Mouse (Mus musculus): ENCODE results near the gene Rhbdl1.
"Not testable (repeated sequence)": the region's sequence is repeated elsewhere in the genome, so short reads cannot be mapped to it uniquely, and the experiment has no call there.

Rhbdl1 gene

DNA sequence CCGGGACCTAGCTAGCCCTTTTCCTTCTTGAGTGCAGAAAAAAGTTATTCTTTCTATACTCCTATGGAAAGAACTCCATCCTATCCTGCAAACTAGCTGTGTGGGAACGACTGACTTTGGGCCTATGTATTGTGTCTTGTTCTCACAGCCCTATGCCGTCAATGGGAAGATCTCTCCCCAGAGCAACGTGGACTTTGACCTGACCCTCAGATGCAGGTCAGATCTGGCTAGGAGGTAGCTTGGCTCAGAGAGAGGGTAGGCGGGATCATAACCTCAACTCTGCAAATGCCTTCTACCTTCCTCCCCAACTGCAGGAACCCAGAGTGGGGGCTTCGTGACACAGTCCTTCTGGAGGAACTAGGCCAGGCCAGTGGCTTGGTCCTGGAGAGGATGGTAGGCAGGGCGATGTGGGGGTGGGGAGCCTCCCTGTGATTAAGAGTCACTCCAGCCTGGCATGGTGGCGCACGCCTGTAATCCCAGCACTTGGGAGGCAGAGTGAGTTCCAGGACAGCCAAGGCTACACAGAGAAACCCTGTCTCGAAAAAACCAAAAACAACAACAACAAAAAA, 39.3 kb upstream of the Rhbdl1 start:
- CTCF ChIA-PET, result interaction anchor here in 2 of 4 experiments (0.6 to 2.0 kb wide), 5 partner anchors 8 to 1260 kb away, joined by 3 to 6 read pairs (median 4); no protein-coding TSS in a partner anchor
- POLR2A ChIA-PET, result interaction anchor here in 2 of 4 experiments (0.5 to 5.8 kb wide), 7 partner anchors 9 to 233 kb away, joined by 3 to 45 read pairs (median 3); partner anchors contain the start of genes Mcrip2 (in 2 of the 2) and Stub1 (in 1 of the 2)

DNA sequence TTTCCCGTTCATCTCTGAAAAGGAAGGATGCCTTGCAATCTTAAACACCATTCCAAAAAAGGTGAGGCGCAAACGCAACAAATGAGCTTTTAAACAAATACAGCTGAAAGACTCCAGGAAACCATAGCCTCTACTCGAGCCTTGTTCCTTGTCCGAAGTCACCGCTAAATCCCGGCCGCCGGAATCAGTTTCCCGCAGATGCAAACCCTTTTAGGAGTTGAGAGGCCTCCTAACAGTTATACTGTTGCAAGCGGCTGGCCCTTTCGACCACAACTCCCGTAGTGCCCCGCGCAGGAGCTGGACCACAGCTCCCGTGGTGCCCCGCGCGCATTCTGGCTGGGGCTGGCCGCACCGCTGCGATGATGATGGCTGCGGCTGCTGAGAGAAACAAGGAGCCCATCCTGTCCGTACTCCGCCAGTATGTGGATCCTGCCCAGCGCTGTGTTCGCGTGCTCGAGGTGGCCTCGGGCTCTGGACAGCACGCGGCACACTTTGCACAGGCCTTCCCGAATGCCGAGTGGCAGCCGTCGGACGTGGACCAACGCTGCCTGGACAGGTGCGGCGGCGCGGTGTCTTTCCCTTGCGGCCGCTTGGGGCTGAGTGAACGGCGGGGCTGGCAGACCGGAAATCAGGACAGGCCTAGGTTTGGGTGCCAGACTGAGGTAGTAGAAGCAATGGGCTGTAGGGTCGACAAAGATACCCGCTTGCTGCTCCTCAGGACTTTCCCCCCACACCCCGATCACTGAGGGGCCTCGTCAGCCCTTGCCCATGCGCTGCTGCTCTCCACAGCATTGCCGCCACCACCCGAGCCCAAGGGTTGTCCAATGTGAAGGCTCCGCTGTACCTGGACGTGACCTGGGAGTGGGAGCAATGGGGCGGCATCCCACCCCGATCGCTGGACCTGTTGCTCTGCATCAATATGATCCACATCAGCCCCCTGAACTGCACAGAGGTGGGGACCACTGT, 38.4 kb upstream of the Rhbdl1 start:
- CTCF ChIA-PET, result interaction anchor here in 3 of 4 experiments (0.6 to 1.9 kb wide), 9 partner anchors 9 to 1334 kb away, joined by 3 to 5 read pairs (median 3); partner anchors contain the start of genes Dusp1 (in 1 of the 3) and Stub1 (in 1 of the 3)
- POLR2A ChIA-PET, result interaction anchor here in 3 of 4 experiments (0.5 to 5.0 kb wide), 22 partner anchors 8 to 238 kb away, joined by 3 to 37 read pairs (median 4); partner anchors contain the start of genes Stub1 (in 3 of the 3), Jmjd8 (in 2 of the 3), Wdr90 (in 2 of the 3) and Capn15 (in 1 of the 3)

DNA sequence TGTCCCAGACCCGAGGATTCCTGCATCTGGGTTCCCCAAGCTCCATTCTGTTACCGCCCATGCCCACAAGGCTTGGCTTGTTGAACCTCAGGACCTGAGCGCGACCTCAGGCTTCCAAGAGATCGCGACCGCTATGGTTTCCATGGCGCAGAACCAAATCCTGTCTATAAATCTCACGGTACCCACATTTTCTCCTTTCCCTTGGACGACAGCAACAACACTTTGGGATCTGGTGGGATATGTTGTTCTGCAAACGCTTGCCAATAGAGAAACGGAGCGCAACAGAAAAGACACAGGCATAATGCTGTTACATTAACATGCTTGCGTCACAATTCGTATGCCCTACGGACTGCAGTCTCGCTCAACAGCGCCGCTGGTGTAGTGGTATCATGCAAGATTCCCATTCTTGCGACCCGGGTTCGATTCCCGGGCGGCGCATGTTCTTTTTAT, 37.7 kb upstream of the Rhbdl1 start, which contains the start of gene Mettl26:
TSS of gene Mettl26 (plus strand) at position 354 of the 450 bp plus-strand sequence.
- ChIA-PET CTCF (interaction anchor here in 3 of 4 experiments (0.6 to 1.9 kb wide), 8 partner anchors 9 to 1334 kb away, joined by 3 to 5 read pairs (median 4); partner anchors contain the start of gene Stub1 (in 1 of the 3)), POLR2A (interaction anchor here in 3 of 4 experiments (0.7 to 2.6 kb wide), 27 partner anchors 8 to 304 kb away, joined by 3 to 18 read pairs (median 4); partner anchors contain the start of genes Stub1 (in 3 of the 3), Jmjd8 (in 2 of the 3), Sox8 (in 2 of the 3) and Wdr90 (in 2 of the 3))

GRCm38 (mm10) chr17:25874148-25874720, 37.1 kb upstream of the Rhbdl1 start:
- ChIA-PET POLR2A (interaction anchor here in 3 of 4 experiments (0.7 to 2.6 kb wide), 25 partner anchors 8 to 304 kb away, joined by 3 to 18 read pairs (median 4); partner anchors contain the start of genes Stub1 (in 3 of the 3), Sox8 (in 2 of the 3), Wdr90 (in 2 of the 3) and Chtf18 (in 1 of the 3)), CTCF (interaction anchor here in 3 of 4 experiments (0.6 to 1.9 kb wide), 9 partner anchors 9 to 1335 kb away, joined by 3 to 8 read pairs (median 4); partner anchors contain the start of genes Narfl (in 1 of the 3) and Stub1 (in 1 of the 3))

DNA sequence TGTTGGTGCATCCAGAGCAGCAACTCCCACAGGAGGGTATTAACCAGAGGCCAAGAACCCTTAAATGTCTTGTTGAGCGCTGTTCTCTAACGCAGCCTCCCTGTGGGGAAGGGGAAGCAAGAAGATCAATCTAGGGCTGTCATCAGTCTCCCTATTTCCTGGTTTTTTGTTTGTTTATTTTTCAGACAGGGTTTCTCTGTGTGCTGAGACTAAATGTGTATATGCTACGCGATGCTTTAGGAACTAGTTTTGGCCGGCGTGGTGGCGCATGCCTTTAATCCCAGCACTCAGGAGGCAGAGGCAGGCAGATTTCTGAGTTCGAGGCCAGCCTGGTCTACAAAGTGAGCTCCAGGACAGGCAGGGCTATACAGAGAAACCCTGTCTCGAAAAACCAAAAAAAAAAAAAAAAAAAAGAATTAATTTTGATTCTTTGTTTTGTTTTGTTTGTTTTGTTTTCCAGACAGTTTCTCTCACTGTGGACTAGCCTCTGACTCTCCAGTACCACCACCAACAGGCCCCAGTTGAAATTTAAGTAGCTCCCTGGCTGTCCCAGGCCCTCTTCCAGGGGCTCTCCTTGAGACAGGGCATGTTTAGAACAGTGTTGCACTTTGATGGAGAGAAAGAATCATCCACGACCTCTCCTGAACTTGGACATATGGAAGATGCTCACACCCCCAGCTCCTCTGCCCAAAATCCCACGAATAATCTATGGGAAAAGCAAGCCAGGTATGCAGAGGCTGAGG, 36.5 kb upstream of the Rhbdl1 start:
- POLR2A ChIA-PET, result interaction anchor here in 3 of 4 experiments (0.6 to 2.6 kb wide), 18 partner anchors 9 to 303 kb away, joined by 3 to 18 read pairs (median 3); partner anchors contain the start of genes Sox8 (in 2 of the 3), Stub1 (in 2 of the 3), Wdr90 (in 2 of the 3) and Chtf18 (in 1 of the 3)
- CTCF ChIA-PET, result interaction anchor here in 3 of 4 experiments (0.7 to 1.8 kb wide), 8 partner anchors 10 to 667 kb away, joined by 3 to 8 read pairs (median 4); partner anchors contain the start of gene Narfl (in 1 of the 3)

GRCm38 (mm10) chr17:25872676-25873075, 35.6 kb upstream of the Rhbdl1 start:
- POLR2A ChIA-PET, result interaction anchor here in 1 of 4 experiments (0.5 kb wide), 1 partner anchor 366 kb away, joined by 3 read pairs; no protein-coding TSS in a partner anchor

GRCm38 (mm10) chr17:25871566-25871965, 34.5 kb upstream of the Rhbdl1 start:
- POLR2A ChIA-PET, result interaction anchor here in 3 of 4 experiments (1.1 to 1.6 kb wide), 5 partner anchors 7 to 39 kb away, joined by 3 to 6 read pairs (median 4); partner anchors contain the start of genes Stub1 (in 1 of the 3) and Wdr90 (in 1 of the 3)

More at GRCm38 (mm10) chr17:25872676-25873075, 35.6 kb upstream of the Rhbdl1 start:
- CTCF ChIA-PET, result interaction anchor here in 1 of 4 experiments (1.8 kb wide), 1 partner anchor 139 kb away, joined by 4 read pairs; no protein-coding TSS in a partner anchor

GRCm38 (mm10) chr17:25869954-25870353, 32.9 kb upstream of the Rhbdl1 start:
- CTCF ChIA-PET, result interaction anchor here in 1 of 4 experiments (1.4 kb wide), 1 partner anchor 9 kb away, joined by 4 read pairs; no protein-coding TSS in a partner anchor
- POLR2A ChIA-PET, result interaction anchor here in 3 of 4 experiments (1.3 to 4.5 kb wide), 8 partner anchors 8 to 51 kb away, joined by 3 to 41 read pairs (median 8); partner anchors contain the start of genes Stub1 (in 3 of the 3) and Wfikkn1 (in 1 of the 3)

More at GRCm38 (mm10) chr17:25871566-25871965, 34.5 kb upstream of the Rhbdl1 start:
- CTCF ChIA-PET, result not testable (repeated sequence)

DNA sequence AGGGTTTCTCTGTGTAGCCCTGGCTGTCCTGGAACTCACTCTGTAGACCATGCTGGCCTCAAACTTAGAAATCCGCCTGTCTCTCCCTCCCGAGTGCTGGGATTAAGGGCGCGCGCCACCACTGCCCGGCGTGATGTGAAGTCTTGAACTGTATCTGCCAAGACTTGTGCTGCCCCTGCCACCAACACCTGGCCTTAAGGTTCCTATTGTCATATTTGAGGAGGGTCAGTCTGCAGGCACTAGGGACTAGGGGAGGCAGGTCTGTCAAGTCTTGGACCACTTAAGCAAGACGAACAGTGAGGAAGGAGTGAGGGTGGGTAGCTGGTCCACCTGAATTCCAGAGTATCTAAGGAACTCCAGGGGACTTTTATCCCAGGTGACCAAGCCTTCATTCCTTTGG, 32.4 kb upstream of the Rhbdl1 start:
- ChIA-PET POLR2A (interaction anchor here (0.8 to 4.5 kb wide), 18 partner anchors 9 to 113 kb away, joined by 3 to 45 read pairs (median 6); partner anchors contain the start of genes Stub1 (in 3 of the 4), Wfikkn1 (in 3 of the 4), Rhbdl1 (in 1 of the 4) and Rhot2 (in 1 of the 4)), CTCF (interaction anchor here (0.6 to 1.6 kb wide), 6 partner anchors 10 to 1177 kb away, joined by 3 to 6 read pairs (median 4); partner anchors contain the start of gene Wfikkn1 (in 1 of the 4))

DNA sequence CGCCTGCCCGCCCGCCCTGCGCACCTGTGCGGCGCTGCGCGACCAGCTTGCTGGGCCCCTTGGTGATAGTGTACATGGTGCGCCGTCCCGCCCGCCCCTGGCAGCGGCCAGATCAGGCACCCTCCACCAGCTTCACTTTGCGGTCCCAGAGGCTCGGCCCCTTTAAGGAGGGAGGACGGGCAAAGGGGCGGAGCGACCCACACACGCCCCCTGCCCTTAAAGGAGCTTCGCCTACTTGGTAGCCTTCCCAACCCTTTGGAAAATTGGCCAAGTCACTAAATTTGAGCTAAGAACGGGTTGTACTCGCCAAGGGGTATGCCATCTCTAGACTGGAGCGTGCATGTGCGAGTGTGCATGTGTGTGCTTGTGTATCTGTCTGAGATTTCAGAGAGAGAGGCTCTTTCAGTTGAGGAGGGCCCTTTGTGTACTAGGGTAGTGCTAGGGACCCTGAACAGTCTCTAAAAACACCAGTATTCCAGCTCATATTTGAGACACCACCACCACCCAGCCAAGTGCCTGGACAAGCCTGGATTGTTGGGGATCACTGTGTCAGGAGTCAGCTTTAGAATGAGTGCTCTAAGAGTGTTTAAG, 31.6 kb upstream of the Rhbdl1 start, which contains the start of gene Mcrip2:
TSS of gene Mcrip2 (minus strand) at position 164 of the 591 bp plus-strand sequence.
- ChIA-PET POLR2A (interaction anchor here (0.6 to 4.5 kb wide), 53 partner anchors 9 to 752 kb away, joined by 3 to 45 read pairs (median 4); partner anchors contain the start of genes Wfikkn1 (in 4 of the 4), Rhbdl1 (in 3 of the 4), Rhot2 (in 3 of the 4) and Stub1 (in 3 of the 4)), CTCF (interaction anchor here (0.6 to 2.2 kb wide), 19 partner anchors 10 to 1179 kb away, joined by 3 to 21 read pairs (median 4); partner anchors contain the start of genes Wfikkn1 (in 2 of the 4), Rhot2 (in 1 of the 4), Sox8 (in 1 of the 4) and Stub1 (in 1 of the 4))

DNA sequence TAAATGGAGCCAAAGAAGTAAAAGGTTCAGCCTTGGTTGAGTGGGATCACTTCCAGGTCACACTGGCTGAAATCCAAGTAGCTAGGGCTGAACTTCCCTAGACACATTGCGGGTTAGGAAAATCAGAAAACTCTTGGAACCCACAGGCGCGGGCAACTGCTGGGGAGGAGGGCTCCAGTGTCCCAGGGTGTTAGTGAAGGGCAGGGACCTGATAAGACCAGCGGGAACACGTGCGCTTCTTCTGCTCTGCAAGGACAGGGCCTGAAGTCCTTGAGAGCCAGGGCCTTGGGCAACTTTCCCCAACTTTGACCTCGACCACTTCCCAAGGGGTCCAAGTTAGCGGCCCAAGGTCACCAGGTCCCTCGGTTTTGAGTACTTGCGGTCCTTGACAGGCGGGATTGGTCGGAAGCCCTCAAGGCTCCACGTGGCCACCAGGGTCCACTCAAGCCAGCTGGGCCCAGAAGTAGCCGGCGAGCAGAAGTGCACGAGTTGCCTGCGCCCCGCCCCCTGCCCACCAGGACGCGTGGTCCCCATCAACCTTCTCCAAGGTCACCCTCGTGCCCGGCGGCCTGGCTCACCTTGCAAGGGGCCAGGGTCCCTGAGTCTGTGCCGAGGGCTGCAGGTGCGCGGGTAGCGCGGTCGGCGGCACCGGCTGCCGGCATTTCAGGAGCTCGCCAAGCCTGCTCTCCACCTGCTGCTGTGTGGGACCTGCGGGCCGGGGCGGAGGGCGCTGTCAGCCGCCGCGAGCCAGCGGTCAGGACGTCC, 30.9 kb upstream of the Rhbdl1 start:
- CTCF ChIA-PET, result interaction anchor here (0.6 to 2.2 kb wide), 18 partner anchors 11 to 1180 kb away, joined by 3 to 21 read pairs (median 4); partner anchors contain the start of genes Wfikkn1 (in 2 of the 4), Rhot2 (in 1 of the 4), Sox8 (in 1 of the 4) and Stub1 (in 1 of the 4)
- POLR2A ChIA-PET, result interaction anchor here (0.6 to 4.5 kb wide), 57 partner anchors 8 to 751 kb away, joined by 3 to 45 read pairs (median 4); partner anchors contain the start of genes Wfikkn1 (in 4 of the 4), Rhot2 (in 3 of the 4), Stub1 (in 3 of the 4) and Rhbdl1 (in 2 of the 4)

DNA sequence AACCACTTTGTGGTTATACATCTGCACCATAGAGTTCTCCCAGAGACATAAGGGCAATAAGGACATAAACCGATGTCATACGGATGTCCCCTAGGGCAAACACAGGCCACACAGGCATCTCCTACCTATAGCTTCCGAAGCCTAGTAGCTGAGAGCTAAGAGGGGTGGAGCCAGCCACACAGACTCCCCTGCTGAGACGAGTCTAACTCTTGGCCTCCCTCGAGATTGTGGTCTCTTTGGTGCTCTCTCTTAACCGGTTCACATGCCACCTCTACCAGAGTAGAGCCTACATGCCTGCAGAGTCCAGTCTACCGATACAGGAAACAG, 30.4 kb upstream of the Rhbdl1 start:
- POLR2A ChIA-PET, result interaction anchor here (0.6 to 4.5 kb wide), 28 partner anchors 9 to 297 kb away, joined by 3 to 45 read pairs (median 6); partner anchors contain the start of genes Stub1 (in 3 of the 4), Rhbdl1 (in 2 of the 4), Rhot2 (in 2 of the 4) and Wdr24 (in 2 of the 4)
- CTCF ChIA-PET, result interaction anchor here in 2 of 4 experiments (0.7 to 2.2 kb wide), 4 partner anchors 11 to 28 kb away, joined by 4 to 21 read pairs (median 8); partner anchors contain the start of gene Rhot2 (in 1 of the 2)

GRCm38 (mm10) chr17:25866172-25866571, 29.1 kb upstream of the Rhbdl1 start:
- CTCF ChIA-PET, result no interaction called here
- POLR2A ChIA-PET, result interaction anchor here in 2 of 4 experiments (0.7 to 4.5 kb wide), 6 partner anchors 9 to 33 kb away, joined by 3 to 45 read pairs (median 6); partner anchors contain the start of genes Wfikkn1 (in 2 of the 2), Mettl26 (in 1 of the 2), Rhot2 (in 1 of the 2) and Stub1 (in 1 of the 2)

DNA sequence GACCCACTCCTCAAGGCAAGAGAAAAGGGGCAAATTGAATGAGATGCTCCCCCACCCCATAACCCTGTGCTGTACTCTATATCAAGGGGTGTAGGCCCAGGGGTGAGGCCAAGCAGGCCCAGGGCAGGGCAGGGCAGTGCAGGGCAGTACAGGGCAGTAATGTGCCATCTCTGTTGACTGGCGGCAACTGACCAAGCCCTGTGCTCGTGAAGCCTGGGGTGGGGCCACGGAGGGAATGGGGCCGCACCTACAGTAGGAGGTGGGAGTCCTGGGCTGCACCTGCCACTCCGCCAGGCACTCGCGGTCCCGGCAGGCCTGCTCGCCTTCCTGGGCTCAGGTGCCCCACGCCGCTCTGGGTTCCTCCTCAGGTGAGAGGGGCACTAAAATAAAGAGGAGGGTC, 28.2 kb upstream of the Rhbdl1 start:
- POLR2A ChIA-PET, result interaction anchor here in 2 of 4 experiments (1.0 to 1.6 kb wide), 2 partner anchors 9 kb away, joined by 3 to 9 read pairs; partner anchors contain the start of gene Mettl26 (in 1 of the 2)
- CTCF ChIA-PET, result no interaction called here
